ENCODE assay signal across 8 mouse cellular contexts in genomic region chr14:8255076-8255729, GRCm38 (mm10). TPM values are rescaled to one million over a fixed set of nuclear protein-coding genes. Genes with fewer than 3 reads are reported as not detected.
A peak's percentile ranks its signal among the peaks of the same experiment; 100 is the strongest.
DNase-seq lines count a peak whose midpoint lies in the region; ATAC-seq lines count a peak whose summit lies in the region.
"Had no signal": no experiment of that assay in that cellular context is flagged by ENCODE, and none has a peak within 500 bp of the region (broad histone marks: within the 10 kb centered on the region; RNA-seq: fewer than 3 reads in every experiment).

No protein-coding gene starts in this region.

- peaks cover 11% of the 10 kb centered on the region for H3K27me3 ChIP-seq in heart, embryonic 12.5 days (replicated peaks)

- no peak overlapping the region for H3K27ac ChIP-seq in heart, embryonic 12.5 days (ENCODE audit: poor library complexity, severe bottlenecking)

- peak; percentile 27 for DNase-seq in T-cell, adult 2 months (ENCODE audit: low spot score)
- peak; percentile 26 to 68 for DNase-seq in cerebellum, postnatal 25 days
- DNase-seq in layer of hippocampus, adult 11-12 months (ENCODE audit: low spot score), result peak; percentile 83
- peak; percentile 86 for DNase-seq in lung, postnatal 10 days
- peak; percentile 73 for DNase-seq in right cerebral cortex, postnatal 14 days

- no peaks in the 10 kb centered on the region for H3K36me3 ChIP-seq in heart, embryonic 12.5 days

- no peaks in the 10 kb centered on the region for H3K9me3 ChIP-seq in heart, embryonic 12.5 days (replicated peaks)

- peaks cover 5% of the 10 kb centered on the region; the same call in 1 of the 2 replicates for H3K4me1 ChIP-seq in heart, embryonic 12.5 days (replicated peaks)

- no peak overlapping the region for H3K9ac ChIP-seq in heart, embryonic 12.5 days

- no peak overlapping the region for H3K4me2 ChIP-seq in heart, embryonic 12.5 days

- H3K4me3 ChIP-seq in heart, embryonic 12.5 days, result no peak overlapping the region
- H3K4me3 ChIP-seq: myocyte had no signal

- 55% methylated on average over 7 of the region's 7 CpGs for WGBS in heart, embryonic 12.5 days

- ATAC-seq in CD4-positive, CD25-positive, alpha-beta regulatory T cell, adult 4 months, result peak; percentile 43
- ATAC-seq in heart, embryonic 12.5 days (ENCODE audit: insufficient number of reproducible peaks, low FRiP score), result 0 out of 2 replicates have a peak, but pooled peaks have one; percentile 24

RNA-seq across cellular contexts. Expression of gene Acox2, which starts 4.0 kb away (rescaled TPM):
- not detected for polyA plus RNA-seq in CD4-positive, CD25-positive, alpha-beta regulatory T cell, adult 4 months (2017; shearing (Covaris generic))
- 0.18 and 0.36 TPM in 2 replicates for polyA plus RNA-seq in heart, embryonic 12.5 days (2016; fragmentation: Nextera tagmentation; extraction: Ambion mirVana)

RNA-seq across cellular contexts. Expression of gene Kctd6, which starts 41.3 kb away (rescaled TPM):
- 1 to 10 TPM; 2.0 to 3.4 TPM for polyA plus RNA-seq in CD4-positive, CD25-positive, alpha-beta regulatory T cell, adult 4 months (2017; shearing (Covaris generic))
- polyA plus RNA-seq in heart, embryonic 12.5 days (2016; fragmentation: Nextera tagmentation; extraction: Ambion mirVana), result 10.9 and 11.5 TPM in 2 replicates

Comparison
In these comparisons a context has a peak if more than half of its experiments do, and no peak if none do; other contexts are left out.
1. DNase-seq: peak in every context shown above with its lines; median percentile 86 in lung, postnatal 10 days; 83 in layer of hippocampus, adult 11-12 months; 73 in right cerebral cortex, postnatal 14 days; 47 in cerebellum, postnatal 25 days; 27 in T-cell, adult 2 months.